Mouse (Mus musculus) cerebellum, postnatal 4 days (tissue): ENCODE data around the gene Rgs3.

Experiments
- DNase-seq, 2 experiments: peaks; one replicate each; pipeline ENCODE4 v3.0.0; 2022; ENCODE audit warnings: low spot score in 2 of 2, mixed read lengths in 1 of 2

Gene Rgs3

DNA sequence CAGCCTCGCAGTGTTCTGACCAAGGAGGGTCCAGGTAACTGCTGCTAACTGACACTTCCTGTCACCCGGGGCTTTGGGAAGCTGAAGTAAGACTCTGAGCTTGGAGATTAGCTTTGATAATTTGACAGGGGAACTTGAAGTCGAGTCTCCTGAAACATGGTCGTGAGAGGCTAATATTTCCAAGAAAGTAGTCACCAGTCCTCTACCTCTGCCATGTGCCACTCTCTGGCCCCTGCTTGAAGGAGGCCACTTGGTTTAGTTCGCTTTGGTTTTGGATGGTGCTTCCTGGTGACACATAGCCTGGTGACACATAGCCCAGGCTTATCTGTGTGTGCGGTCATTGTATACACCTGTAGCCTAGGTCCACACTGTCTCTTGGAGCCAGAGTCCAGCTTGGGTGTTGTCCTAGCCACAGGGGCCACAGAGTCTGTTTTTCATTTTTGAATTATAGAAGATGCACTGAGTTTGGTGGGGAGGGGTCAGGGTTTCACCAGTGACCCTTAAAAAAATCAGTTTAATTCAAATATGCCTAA, at the start of gene Rgs3:
Gene Rgs3 (plus strand): TSS at position 51 of the 533 bp plus-strand sequence.
- no peak for DNase-seq

GRCm38 (mm10) chr4:62509946-62510345, 49.7 kb upstream of the Rgs3 start:
- DNase-seq: no peak

- no peak for DNase-seq
Observed at GRCm38 (mm10) chr4:62513998-62514506, 45.6 kb upstream of the Rgs3 start.

DNA sequence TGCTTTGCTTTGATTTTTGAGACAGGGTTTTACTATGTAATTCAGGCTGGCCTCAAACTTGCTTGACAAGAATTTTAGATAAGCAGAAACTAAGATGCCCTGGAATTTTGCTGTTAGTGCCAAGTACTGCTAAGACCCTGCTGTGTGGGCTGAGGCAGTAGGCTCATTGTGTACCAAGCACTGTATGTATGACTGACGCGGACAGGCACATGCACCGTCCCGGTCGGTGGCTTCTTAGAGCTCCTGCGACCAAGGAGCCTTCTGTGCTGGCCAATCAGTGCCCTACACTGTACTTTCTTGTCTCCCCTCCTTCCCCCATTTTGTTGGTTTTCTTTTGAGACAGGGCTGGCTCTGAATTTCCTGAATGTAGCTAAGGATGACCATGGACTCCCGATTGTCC, 44.7 kb upstream of the Rgs3 start:
- DNase-seq: no peak

GRCm38 (mm10) chr4:62515490-62515889, 44.2 kb upstream of the Rgs3 start:
- no peak for DNase-seq

GRCm38 (mm10) chr4:62516079-62516478, 43.6 kb upstream of the Rgs3 start:
- no peak for DNase-seq

DNA sequence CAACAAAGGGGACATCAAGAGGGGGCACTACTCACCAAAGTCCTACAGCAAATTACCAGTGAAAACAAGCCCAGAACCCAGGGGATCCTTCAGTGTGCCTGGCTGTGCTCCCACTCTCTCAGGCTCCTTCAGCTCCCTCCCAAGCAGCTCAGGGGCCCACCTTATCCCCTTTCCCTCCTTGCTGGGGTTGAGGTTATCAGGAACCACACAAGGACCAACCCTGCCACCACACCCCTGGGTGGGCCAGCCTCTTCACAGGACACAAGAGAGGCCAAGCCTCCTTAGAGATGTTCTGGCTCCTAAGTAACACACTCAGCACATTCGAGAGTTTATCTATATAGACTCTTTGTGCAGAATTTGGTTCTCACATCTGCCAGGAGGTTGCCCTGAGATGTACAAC, 43.1 kb upstream of the Rgs3 start:
- DNase-seq: no peak

GRCm38 (mm10) chr4:62517046-62517445, 42.6 kb upstream of the Rgs3 start:
- no peak for DNase-seq

DNA sequence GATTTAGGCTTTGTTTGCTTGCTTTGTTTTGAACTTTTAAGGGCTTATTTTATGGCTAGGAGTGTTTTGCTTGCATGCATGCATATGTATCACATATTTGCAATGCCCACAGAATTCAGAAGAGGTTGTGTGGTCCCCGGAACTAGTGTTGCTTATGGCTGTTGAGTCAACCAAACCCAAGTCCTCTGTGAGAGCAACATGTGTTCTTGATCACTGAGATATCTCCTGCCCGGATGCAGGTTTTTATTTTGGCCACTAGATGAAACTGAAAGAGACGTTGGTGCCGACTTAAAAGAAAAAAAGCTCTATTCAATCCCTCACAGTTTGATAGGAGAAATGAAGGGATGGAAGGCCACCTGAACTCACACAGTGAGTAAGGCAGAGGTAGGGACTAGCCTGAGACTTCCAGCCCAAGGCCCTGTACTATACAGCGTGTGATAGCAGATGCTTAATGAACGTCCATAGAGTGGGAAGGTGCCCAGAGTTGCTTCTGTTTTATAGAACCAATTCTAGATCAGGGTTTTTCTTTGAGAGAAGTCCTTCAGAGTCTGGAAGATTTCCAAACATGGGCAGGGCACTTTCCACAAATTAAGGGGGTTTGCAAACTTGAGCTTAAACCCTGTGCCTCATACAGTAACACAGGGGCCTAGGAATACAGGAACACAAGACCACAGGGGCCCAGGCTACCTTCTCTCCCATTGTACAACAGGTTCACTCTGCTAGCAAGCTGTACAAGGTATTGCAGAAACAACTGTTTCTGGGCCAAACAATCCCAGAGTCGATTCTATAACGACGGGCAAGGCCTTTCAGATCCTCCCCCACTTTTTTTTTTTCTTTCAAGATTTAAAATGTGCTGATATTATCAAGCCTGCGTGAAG, 41.9 kb upstream of the Rgs3 start:
- DNase-seq: no peak

DNA sequence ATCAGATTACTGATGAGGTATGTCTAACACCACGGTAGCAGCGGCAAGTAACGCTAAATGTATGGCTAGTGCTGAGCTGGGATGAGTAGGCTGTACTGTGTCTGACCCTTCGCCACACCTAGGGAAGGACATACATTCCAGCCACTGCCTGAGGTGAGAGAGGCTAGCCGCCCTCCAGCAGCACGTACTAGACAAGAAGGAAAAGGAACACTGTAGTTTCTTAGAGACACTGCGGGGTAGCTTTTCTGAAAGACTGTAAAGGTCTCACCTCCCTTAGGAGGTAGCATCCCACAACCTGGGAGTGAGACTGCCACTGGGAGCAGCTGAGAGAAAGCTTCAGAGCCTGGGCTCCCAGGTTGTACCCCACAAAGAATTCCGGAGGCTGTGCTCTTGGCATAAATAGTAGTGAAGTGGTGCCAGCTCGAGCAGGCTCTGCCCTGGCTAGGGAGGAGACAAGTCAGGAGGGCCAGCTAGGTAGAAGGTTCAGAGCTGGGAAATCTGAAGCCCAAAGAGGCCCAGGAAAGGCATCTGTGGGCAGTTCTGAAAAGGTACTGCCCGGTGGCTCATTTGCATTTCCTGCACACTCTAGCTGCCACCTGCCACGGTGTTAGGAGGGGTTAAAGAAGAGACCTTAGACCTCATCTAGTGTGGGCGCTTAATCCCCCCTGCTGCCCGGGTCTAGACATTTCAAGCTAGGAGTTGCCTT, 41.1 kb upstream of the Rgs3 start:
- DNase-seq: no peak

GRCm38 (mm10) chr4:62519122-62519848, 40.4 kb upstream of the Rgs3 start:
- peak in 1 of 2 experiments; percentile 33 for DNase-seq

- peak; percentile 51 to 70 for DNase-seq
Observed at GRCm38 (mm10) chr4:62519849-62520233, 39.8 kb upstream of the Rgs3 start, which contains the start of gene Alad. TSS of gene Alad (minus strand) at chr4:62519918.

DNA sequence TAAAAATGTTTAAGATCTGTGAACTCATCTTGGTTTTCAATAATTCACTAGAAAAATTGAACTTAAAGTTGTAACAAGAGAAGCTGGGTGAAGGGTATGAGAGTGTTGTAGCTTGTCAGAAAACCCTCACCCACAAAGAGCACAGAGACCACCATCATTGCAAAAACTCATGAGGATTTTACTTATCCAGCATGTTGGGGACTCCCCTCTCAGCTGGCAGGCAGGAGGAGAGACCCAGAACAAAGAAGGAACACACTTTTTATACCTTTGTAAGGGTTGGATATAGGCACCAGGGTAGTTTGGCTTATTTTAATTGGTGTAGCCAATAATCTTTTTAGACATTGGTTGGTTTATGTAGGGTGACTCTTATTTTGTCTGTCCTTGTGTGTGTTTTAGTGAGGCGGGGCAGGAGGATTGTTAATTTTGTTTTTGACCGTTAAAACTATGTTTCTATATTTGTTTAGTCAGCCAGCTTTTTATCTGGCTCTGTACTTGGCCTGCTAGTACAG, 38.7 kb upstream of the Rgs3 start:
- DNase-seq: no peak

DNA sequence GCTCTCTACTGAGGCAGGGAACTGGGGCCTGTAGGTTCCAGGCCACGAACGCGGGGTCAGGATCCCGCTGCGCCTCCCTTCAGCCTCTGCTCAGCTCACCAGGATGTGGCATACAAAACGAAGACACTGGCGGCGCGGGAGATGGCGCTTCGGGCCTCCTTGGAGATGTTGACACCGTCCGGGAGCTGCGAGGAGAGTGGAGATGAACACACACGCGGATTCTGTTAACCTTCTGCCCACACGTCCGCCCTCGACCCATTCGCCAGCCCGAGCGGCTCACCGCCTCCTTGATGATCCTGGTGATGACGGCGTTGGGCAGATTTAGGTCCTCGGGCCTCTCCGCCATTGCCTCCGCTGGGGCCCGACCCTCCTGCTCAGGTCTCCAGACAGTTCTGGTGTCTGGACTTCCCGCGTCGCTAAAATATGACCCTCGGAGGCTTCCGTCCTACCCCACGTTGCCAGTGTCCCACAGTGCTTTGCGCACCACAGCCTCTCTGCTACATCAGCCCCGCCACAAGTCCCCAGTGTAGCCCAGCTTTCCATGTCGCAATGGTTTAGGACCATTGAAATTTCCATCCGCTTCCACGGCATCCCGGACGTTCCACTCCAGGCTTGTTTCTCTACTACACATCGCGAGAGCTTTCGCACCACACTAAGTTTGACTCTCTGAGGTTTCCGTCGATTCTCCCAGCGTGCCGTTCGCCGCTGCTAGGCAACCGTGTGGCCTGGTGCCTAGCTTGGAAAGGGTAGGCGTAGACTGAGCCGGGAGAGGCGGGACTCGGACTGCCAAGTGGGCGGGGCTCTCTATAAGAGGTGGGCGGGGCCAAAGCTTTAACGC, 34.8 kb upstream of the Rgs3 start, which contains the start of the genes Pole3 and 4933430I17Rik:
Gene Pole3 (minus strand): TSS at position 418 of the 838 bp plus-strand sequence.
Gene 4933430I17Rik (plus strand): TSS at position 719 of the 838 bp plus-strand sequence.
- peak; percentile 88 to 96 for DNase-seq

DNA sequence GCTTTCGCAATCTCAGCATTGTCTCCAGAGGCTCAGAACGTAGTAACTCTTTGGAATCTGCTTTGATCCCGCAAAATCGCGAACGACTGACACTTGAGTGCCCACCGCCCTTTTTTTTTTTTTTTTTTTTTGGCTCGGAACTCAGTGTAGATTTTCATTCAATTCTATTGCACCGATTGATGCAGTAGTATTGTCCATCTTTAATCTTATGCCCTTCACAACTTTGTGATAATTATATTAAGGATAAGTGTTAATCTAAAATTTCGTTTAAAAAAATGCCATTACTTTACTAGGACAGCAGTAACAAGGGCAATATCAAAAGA, 34.2 kb upstream of the Rgs3 start:
- no peak for DNase-seq

DNA sequence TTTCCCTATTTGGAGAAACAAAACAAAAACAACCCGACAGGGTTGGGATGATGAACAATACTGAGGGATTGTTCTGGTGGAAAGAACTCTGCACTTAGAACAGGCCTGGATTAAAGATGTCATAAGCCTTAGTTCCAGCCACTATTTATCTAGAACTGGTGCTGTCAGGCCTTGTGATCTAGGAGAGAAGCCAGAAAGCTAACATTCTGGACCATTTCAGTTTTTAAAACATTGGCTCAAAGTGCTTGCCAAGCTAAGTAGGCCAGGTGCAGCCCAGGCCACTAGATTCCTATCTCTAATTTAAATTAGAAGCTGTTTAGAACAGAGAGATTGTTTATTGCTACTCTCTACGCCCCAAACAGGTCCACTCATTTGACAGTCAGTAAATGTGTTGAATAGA, 33.4 kb upstream of the Rgs3 start:
- DNase-seq: no peak

DNA sequence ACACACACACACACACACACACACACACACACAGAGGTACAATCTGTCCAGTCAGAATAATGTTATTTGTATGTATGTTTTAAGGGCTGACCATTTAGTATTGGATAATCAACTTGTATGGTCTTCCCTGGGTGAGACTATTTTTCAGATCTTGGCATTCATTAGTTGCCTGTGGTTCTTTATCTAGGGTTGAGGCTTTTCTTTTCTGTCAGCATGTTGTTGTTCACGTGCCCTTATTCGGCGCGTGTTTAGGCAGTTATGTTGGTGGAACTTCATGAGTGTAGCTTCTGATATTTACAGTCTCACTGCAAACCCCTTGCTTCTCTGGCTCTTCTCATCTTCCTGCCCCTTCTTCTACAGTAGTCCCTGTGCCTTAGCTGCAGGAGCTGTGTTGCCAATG, 32.0 kb upstream of the Rgs3 start:
- no peak for DNase-seq

GRCm38 (mm10) chr4:62533729-62534128, 25.9 kb upstream of the Rgs3 start:
- no peak for DNase-seq

DNA sequence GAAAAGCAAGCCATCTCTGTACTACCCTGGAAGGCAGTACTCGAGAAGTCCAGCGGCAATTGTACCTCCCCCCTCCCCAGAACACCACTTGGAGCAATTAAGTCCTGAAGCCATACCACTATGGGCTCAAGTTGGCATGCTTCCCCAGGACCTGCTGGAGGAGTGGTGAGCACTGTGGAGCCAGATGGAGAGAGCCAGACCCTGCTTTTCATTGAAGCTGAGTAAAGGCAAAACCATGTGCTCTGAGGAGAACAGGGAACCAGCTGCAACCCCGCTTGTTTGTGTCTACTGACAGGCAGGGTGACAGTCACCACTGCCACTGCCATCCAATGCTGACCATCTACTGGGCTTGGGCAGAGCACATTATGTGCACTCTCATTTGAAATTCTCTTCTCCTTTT, 17.8 kb upstream of the Rgs3 start:
- no peak for DNase-seq

GRCm38 (mm10) chr4:62543782-62544181, 15.9 kb upstream of the Rgs3 start:
- no peak for DNase-seq

DNA sequence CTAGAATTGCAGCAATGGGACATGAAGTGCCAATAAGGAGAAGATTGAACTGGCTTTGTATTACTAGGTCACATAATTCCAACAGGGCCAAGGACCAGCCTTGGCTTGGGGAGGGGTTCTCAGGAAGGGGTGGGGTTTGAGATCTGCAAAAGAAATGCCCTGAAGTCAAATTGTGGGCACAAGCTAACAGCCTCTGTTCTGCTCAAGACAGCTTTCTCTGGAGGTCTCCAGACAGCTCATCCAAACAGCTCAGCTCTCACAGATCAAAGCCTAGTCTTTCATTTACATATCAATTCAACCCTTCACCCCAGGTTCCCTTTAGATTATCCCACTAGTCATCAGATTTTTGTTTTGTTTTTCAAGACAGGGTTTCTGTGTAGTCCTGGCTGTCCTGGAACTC, 14.8 kb upstream of the Rgs3 start:
- DNase-seq: no peak
